Mouse (Mus musculus) adrenal gland, postnatal 14 days (tissue): Measurements from ENCODE around the gene Il5. TPM values are rescaled to one million over a fixed set of nuclear protein-coding genes. Genes with fewer than 3 reads are reported as not detected.

Experiments used
- DNase-seq: peaks from one replicate; pipeline ENCODE4 v3.0.0; 2021; ENCODE audit warnings: mixed read lengths
- total RNA-seq: library from RNA; stranded (reverse); gene quantifications from 2 replicates; pipeline ENCODE4 v1.2.3, GENCODE M21; 2021

The Il5 gene
- total RNA-seq, 1 experiment from 2014 or later: not detected

GRCm38 (mm10) chr11:53745260-53745659 lies 24.7 kb downstream of the Il5 start:
- DNase-seq: no peak

DNA sequence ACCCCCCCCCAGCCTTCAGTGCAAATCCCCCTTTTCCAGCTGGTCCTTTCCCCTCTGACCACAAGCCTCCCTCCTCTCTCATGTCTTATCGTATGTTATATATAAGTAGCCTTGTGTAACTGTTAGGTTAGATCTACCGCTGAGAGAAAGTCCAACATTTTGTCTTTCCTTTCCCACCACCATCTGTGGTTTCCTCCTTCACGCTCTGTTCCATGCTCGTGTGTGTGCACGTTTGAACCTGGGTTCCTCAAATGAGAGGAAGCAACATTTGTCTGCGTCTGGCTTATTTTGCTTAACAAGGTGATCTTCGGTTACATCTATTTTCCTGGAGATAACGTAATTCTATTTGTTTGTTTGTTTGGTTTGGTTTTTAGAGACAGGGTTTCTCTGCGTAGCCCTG lies 27.4 kb downstream of the Il5 start:
- DNase-seq: no peak

DNA sequence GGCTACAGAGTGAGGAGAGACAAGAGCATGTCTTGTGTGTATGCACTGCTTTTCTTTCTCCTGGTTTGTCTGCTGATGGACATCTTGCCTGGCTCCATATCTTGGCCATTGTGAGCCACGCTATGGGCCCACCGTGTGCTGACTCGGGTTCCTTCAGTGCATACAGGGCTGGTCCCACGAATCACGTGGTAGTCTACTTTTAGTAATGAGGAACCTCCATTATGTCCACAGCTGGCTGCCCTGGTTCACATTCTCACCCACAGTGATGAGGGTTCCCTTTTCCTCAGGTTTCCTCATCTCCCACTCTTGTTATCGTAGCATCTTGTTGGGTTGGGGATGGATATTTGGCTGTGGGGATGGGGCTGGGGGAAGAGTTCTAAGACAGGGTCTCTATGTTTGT lies 28.0 kb downstream of the Il5 start:
- no peak for DNase-seq

GRCm38 (mm10) chr11:53749306-53749705 lies 28.7 kb downstream of the Il5 start:
- DNase-seq: no peak

- DNase-seq: no peak
Observed at GRCm38 (mm10) chr11:53749716-53750352, 29.2 kb downstream of the Il5 start.

DNA sequence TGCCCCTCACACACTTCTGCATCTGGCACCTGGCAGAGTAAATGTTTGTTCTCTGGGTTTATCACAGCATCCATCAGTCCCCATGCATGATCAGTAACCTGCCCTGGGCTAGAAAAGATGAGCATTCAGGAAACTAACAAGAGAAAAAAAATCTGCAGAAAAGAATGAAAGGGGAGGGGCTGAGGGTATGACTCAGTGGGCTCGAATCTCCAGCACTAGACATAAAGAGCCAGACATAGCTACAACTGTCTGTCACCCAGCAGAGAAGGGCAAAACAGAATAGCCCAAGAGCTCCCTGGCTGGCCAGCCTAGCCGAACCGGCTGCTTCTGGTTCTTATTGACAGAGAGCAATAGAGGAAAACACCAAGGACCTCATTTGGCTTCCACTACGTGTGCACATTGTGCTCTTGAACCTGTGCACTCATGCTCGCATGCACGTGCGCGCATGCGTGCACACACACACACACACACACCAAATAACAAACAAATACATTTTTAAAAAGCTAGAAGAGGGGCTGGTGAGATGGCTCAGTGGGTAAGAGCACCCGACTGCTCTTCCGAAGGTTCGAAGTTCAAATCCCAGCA lies 34.5 kb downstream of the Il5 start:
- no peak for DNase-seq

GRCm38 (mm10) chr11:53757612-53758011 lies 37.0 kb downstream of the Il5 start:
- no peak for DNase-seq

GRCm38 (mm10) chr11:53758033-53758432 lies 37.4 kb downstream of the Il5 start:
- peak; percentile 50 for DNase-seq

DNA sequence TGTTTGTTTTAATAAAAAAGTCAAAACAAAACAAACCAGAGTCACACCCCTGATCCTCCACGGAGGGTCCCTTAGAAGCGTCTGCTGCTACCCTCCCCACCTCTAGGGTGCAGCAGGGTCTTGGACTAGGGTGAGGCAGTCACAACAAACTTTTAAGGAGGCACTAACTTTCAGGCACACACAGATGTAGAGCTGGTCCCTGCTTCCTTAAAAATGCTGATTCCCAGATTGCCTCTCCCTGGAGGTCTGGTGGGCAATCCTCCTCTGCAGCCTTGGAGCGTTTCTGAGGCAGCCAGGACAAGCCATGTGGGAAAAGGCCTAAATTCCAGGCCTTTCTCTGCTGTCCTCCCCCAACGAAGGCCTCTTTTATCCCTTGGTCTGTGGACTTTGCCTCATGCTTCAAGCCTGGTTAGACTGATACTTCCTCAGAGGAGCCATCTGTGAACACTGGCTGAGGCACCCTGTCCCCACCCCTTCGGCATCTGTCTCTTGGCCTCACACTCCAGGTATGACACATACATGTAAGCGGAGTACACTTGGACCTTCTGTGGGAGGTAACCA lies 38.3 kb downstream of the Il5 start:
- DNase-seq: peak; percentile 27

- DNase-seq: no peak
Observed at GRCm38 (mm10) chr11:53759545-53760406, 39.2 kb downstream of the Il5 start.

GRCm38 (mm10) chr11:53761284-53761683 lies 40.7 kb downstream of the Il5 start:
- peak; percentile 54 for DNase-seq

GRCm38 (mm10) chr11:53761822-53762221 lies 41.2 kb downstream of the Il5 start:
- DNase-seq: peak; percentile 96

DNA sequence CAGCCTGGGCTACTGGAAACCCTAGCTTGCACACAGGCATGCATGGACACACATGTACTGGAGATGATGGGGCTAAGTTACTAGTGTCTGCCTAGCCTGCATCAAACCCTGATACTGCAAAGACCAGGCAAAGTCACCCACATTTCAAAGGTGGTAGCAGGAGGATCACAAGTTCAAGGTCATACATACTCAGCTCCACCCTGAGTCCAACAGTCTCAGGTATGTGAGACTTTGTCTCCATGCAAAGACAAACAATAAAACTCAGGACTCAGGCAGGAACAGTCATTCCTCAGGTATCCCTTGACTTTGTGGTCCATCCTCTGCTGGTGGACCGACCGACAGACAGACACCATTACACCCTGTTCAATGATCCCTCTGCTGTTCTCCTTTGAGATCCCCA lies 41.8 kb downstream of the Il5 start:
- DNase-seq: no peak

DNA sequence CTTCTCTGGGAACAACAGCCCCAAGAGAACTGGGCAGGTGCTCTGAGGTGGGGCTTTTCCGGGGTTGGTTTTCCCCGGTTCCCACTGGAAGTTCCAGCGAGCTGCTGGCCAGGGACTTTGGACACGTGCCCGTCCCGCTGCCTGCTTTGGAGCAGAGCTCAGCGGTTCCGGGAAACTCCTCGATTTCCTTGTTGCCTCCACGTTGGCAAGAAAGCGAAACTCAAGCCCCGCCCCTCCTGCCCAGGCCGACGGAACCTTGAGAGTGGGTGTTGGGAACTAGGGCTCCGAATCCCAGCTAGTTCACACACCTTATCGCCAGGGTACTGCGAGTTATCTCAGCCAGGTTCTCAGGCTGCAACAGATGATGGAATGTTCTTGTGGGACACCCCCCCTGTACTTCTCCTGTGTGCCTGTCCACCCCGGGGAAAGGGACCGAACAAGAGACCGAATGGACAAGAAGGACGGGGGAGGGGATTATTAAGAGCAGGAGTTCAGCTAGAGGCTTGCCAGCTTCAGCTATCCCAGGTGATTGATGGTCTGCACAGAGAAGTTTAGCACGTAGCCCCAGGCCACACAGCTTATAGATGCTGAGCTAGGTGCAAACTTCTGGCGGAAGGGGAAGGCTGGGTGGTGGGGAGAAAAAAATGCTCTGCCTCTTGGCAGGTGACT lies 42.4 kb downstream of the Il5 start:
- peak; percentile 96 for DNase-seq

GRCm38 (mm10) chr11:53763496-53764140 lies 43.0 kb downstream of the Il5 start:
- DNase-seq: peak; percentile 97

DNA sequence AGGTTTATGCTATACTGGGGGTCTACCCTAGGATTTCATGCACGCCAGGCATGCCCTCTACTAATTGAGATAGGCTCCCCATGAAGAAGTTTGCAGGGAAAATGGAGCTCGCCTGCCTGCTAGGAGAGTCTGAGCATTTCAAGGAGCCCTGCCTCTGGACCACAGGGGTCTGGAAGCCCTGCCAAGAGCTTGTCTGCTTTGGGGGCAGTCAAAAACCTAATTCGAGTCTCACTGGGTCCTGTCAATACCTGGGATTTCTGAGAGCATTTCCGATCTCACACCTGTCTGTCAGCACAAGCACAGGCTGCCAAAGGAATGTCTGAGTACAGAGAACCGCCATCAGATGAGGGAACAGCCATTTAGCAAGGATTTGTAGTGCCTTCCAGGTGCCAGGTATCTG lies 44.0 kb downstream of the Il5 start:
- no peak for DNase-seq

- DNase-seq: no peak
Observed at GRCm38 (mm10) chr11:53768422-53769184, 48.0 kb downstream of the Il5 start.

- no peak for DNase-seq
Observed at GRCm38 (mm10) chr11:53769185-53769576, 48.6 kb downstream of the Il5 start.

DNA sequence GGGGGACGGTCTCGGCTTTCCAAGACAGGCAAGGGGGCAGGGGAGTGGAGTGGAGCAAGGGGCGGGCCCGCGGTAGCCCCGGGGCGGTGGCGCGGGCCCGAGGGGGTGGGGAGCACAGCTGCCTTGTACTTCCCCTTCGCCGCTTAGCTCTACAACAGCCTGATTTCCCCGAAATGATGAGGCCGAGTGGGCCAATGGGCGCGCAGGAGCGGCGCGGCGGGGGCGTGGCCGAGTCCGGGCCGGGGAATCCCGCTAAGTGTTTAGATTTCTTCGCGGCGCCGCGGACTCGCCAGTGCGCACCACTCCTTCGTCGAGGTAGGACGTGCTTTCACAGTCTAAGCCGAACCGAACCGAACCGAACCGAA lies 49.1 kb downstream of the Il5 start, which contains the start of gene Irf1:
Irf1 (plus strand) TSS at position 255 of the 365 bp plus-strand sequence.
- DNase-seq: peak; percentile 97

- DNase-seq: peak; percentile 91
Observed at GRCm38 (mm10) chr11:53770125-53770791, 49.7 kb downstream of the Il5 start.
